Mouse (Mus musculus) CD4-positive, CD25-positive, alpha-beta regulatory T cell (primary cell): ENCODE measurements around the gene Retn. TPM values are rescaled to one million over a fixed set of nuclear protein-coding genes. Genes with fewer than 3 reads are reported as not detected.

ENCODE experiments used
- polyA plus RNA-seq: library from polyadenylated mRNA; unstranded; fragments of 100-300 nt; shearing (Covaris generic); gene quantifications from one replicate; pipeline ENCODE4 v1.2.1, GENCODE M21; 2017

The Retn gene
- not detected for polyA plus RNA-seq

GRCm38 (mm10) chr8:3655526-3655925, at the start of gene Retn:
TSS of gene Retn (plus strand) at chr8:3655770.

GRCm38 (mm10) chr8:3621199-3621970, 34.2 kb upstream of the Retn start, which contains the start of the genes Xab2 and Pet100:
TSS of gene Xab2 (minus strand) at chr8:3621316.
TSS of gene Pet100 (plus strand) at chr8:3621548.

DNA sequence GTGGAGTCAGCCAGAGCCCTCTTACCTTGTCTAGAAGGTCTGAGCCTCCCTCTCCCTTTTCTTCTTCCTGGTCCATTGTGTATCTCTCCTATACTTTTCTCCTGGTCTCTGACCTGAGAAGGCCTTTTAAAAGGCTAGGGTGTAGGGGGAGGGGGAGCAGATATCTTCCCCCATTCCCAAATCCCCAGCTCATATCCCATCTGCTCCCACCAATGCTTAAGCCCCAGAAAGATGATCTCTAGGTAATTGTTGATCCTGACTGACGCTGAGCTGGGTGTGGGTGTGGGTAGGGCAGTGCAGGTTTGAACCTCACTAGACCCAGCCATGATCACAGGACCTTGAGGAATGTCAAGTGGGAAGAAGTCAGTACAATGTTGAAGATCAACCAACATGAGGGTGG, 30.1 kb upstream of the Retn start, which contains the start of gene Pcp2:
Pcp2 (minus strand) TSS at position 101 of the 400 bp plus-strand sequence.

GRCm38 (mm10) chr8:3630647-3631477, 24.7 kb upstream of the Retn start, which contains the start of gene Stxbp2:
TSS of gene Stxbp2 (plus strand) at chr8:3630955.

DNA sequence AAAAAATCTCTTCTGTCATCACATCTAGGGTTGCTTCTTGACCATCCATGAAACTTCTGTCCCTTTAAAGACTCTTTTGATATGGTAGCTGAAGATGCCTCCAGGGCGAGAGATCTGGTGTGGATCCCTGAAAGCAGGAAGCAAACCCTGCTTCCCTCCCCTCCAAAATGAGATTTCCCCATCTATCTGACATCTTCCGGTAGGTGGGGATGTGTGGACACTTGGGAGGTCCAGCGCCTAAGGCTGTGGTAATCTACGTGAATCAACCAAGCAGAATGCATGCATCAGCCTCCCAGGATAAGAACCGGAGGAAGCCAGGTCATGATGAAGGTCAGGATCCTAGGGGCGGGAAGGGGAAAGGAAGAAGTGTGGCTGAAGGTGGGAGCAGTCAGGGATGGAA, 9.9 kb downstream of the Retn start, which contains the start of gene Mcemp1:
Mcemp1 (plus strand) TSS at position 248 of the 400 bp plus-strand sequence.

DNA sequence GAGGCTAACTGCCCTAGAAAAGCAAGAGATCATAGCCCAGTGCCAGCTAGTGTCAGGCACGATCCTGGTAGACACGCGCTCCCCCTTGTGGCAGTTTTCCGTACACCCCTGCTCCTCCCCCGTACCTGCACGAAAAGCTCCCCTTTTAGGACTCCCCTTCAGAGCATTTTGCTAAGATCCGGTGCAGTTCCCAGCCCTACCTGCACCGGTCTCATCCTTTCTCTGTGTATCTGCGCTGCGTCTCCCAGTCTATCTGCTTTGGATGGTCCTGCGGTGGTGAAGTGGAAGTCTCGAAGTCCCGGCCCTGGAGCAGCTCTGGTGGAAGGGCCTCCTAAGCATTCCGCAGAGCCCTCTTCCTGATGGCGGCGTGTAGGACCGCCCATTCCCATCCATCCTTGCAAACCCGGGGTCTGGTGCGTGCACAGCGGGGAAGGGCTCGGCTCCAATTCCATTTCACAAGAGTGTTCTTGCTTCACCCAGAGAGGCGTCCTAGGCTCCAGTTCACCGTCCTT, 16.5 kb downstream of the Retn start, which contains the start of gene Fcor:
Fcor (minus strand) TSS at position 383 of the 512 bp plus-strand sequence.

GRCm38 (mm10) chr8:3676131-3676992, 20.8 kb downstream of the Retn start, which contains the start of gene Trappc5:
TSS of gene Trappc5 (plus strand) at chr8:3676299.

DNA sequence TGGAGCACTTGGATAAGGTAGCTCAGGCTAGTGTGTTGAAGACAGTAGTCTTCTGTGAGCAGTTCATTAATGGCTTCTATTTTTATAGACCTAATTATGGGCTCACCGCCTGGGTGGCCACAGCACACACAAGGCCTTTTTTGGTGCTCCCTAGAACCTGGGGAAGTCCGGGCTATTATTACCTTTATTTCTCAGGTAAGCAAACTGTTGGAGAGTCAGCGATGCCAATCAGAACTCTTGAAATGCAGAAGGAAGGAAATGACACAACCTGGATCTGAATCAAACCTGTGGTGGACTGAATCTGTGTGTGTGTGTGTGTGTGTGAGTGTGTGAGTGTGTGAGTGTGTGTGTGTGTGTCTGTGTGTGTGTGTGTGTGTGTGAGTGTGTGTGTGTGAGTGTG, 38.6 kb downstream of the Retn start, which contains the start of gene Fcer2a:
Fcer2a (minus strand) TSS at position 55 of the 400 bp plus-strand sequence.

Other genes with a start within 250 kb of the Retn start
- gene Pex11g, start 188.1 kb upstream of the Retn start, polyA plus RNA-seq = 7.5 TPM
- 0.16 TPM for gene Tex45, start 184.9 kb upstream of the Retn start, polyA plus RNA-seq
- gene Zfp358, start 162.6 kb upstream of the Retn start, polyA plus RNA-seq = 9.0 TPM
- gene Mcoln1, start 155.3 kb upstream of the Retn start, polyA plus RNA-seq = 132 TPM
- gene Pnpla6, start 140.4 kb upstream of the Retn start, polyA plus RNA-seq = 42.3 TPM
- not detected for gene C330021F23Rik, start 87.8 kb upstream of the Retn start, polyA plus RNA-seq
- 0.29 TPM for gene Camsap3, start 68.5 kb upstream of the Retn start, polyA plus RNA-seq
- 113 TPM for gene Xab2, start 34.5 kb upstream of the Retn start, polyA plus RNA-seq
- 116 TPM for gene Pet100, start 34.2 kb upstream of the Retn start, polyA plus RNA-seq
- not detected for gene Pcp2, start 30.2 kb upstream of the Retn start, polyA plus RNA-seq
- gene Stxbp2, start 24.8 kb upstream of the Retn start, polyA plus RNA-seq = 228 TPM
- gene Mcemp1, start 10.0 kb downstream of the Retn start, polyA plus RNA-seq = 0.28 TPM
- not detected for gene Fcor, start 16.6 kb downstream of the Retn start, polyA plus RNA-seq
- gene Trappc5, start 20.5 kb downstream of the Retn start, polyA plus RNA-seq = 34.8 TPM
- gene Fcer2a, start 38.4 kb downstream of the Retn start, polyA plus RNA-seq = 1.1 TPM
- not detected for gene Clec4g, start 64.9 kb downstream of the Retn start, polyA plus RNA-seq
- 0.42 TPM for gene Cd209a, start 93.2 kb downstream of the Retn start, polyA plus RNA-seq
- 0.10 TPM for gene Cd209e, start 198.5 kb downstream of the Retn start, polyA plus RNA-seq
- gene Cd209d, start 222.8 kb downstream of the Retn start, polyA plus RNA-seq = not detected